Mouse (Mus musculus): Measurements from ENCODE around the gene Glcci1. TPM values are rescaled to one million over a fixed set of nuclear protein-coding genes. Genes with fewer than 3 reads are reported as not detected.

Glcci1 gene
- total and polyA plus RNA-seq, 3 experiments: 1.9 to 3.5 (median 2.4) TPM

DNA sequence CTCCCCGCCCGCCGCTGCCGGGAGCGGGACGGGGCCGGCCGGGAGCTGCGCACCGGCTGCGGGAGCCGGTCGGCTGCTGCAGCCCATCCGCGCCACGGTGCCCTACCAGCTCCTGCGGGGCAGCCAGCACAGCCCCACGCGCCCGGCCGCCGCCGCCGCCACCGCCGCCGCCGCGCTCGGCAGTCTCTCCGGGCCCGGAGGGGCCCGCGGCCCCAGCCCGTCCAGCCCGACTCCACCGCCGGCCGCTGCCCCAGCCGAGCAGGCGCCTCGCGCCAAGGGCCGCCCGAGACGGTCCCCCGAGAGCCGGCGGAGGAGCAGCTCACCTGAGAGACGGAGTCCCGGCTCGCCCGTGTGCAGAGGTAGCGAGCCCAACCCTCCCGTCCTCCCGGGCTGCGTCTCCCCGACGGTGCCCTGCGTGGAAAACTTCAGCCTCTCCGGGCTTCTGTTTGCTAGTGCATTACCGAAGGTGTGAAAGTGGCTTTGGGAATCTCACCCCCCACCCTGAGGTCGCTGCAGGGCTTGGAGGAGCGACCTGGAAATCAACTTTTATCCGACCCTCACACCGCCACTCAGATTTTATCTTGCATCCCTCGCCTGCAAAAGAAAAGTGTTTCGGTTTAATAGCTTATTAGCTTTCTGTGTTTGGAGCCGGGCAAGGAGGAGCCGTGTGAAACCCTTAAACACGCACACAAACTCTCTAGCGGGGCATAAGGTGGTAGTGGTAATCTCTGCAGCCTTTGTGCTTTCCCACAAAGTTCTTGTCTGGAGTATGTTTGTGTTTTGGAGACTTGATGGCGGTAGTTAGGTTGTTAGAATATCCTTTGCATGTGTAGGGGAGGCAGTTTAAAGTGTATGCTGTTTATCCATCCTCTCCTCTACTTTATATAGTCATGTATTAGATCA lies 812 bp downstream of the Glcci1 start:
- in situ Hi-C loops (cut with MboI; ENCODE audit: low pct_ligation_motif_present, low pct_unique_long_range_greater_than_20kb, low sequenced_read_pairs): loop anchor here (10.0 kb wide), 1 partner anchor 155 kb away; no protein-coding TSS in a partner anchor
- Histone ChIP-seq H3K36me3 (replicated peaks in 1 of 2; ENCODE audit: control insufficient read depth in 1 of 2, insufficient read depth in 1 of 2, low read length in 1 of 2) (no peaks in the 10 kb centered on the region), H3K9me3 (replicated peaks; ENCODE audit: low read length) (no peaks in the 10 kb centered on the region), H3K27me3 (replicated peaks) (no peaks in the 10 kb centered on the region), H3K4me3 (replicated peaks in 1 of 3; ENCODE audit: low read depth in 2 of 3, low read length in 2 of 3, poor library complexity in 1 of 3) (peak overlapping the region; percentile 81 to 95 (median 89)), H3K4me2 (ENCODE audit: insufficient read depth, low read depth, poor library complexity, severe bottlenecking) (peak overlapping the region; percentile 97), H3K79me2 (replicated peaks; ENCODE audit: control insufficient read depth, extremely low read depth, insufficient read depth, poor library complexity, severe bottlenecking) (peaks cover 31% of the 10 kb centered on the region), H3K9ac (ENCODE audit: insufficient read depth, low read depth) (peak overlapping the region; percentile 93), H3K4me1 (ENCODE audit: control insufficient read depth in 1 of 2, insufficient read depth in 2 of 2) (peaks cover 5 to 44% of the 10 kb centered on the region in 2 experiments; a peak in 3 of 4 replicates), H3K27ac (ENCODE audit: insufficient read depth, low read depth) (peak overlapping the region; percentile 56)
- TF ChIP-seq GABPA (IDR thresholded peaks at IDR 0.05; ENCODE audit: insufficient replicate concordance, low read depth, low read length): no peak
- TF ChIP-seq POLR2AphosphoS2 (IDR thresholded peaks at IDR 0.05; ENCODE audit: low read depth, low read length): 0 out of 2 replicates have a peak, but pooled peaks have one; percentile 37
- no peak for TF ChIP-seq MYC (IDR thresholded peaks at IDR 0.05; ENCODE audit: low read depth, low read length)
- TF ChIP-seq ZC3H11A (IDR thresholded peaks at IDR 0.05; ENCODE audit: low read depth, low read length): no peak
- 0 out of 2 replicates have a peak, but pooled peaks have one; percentile 60 for TF ChIP-seq UBTF (IDR thresholded peaks at IDR 0.05; ENCODE audit: low read depth, low read length)
- no peak for TF ChIP-seq CHD2 (IDR thresholded peaks at IDR 0.05; ENCODE audit: low read length)
- no peak for TF ChIP-seq MAX (IDR thresholded peaks at IDR 0.05; ENCODE audit: low read length)
- TF ChIP-seq ZNF384 (IDR thresholded peaks at IDR 0.05; ENCODE audit: low read depth, low read length): no peak
- TF ChIP-seq NRF1 (IDR thresholded peaks at IDR 0.05; ENCODE audit: low read depth, low read length): no peak
- no peak for TF ChIP-seq RCOR1 (conservative IDR thresholded peaks at IDR 0.05; ENCODE audit: low read depth, low read length)
- TF ChIP-seq RAD21 (IDR thresholded peaks at IDR 0.05; ENCODE audit: low read depth, low read length): no peak
- peak; percentile 5; the same call in 1 of the 2 replicates for TF ChIP-seq TCF12 (IDR thresholded peaks at IDR 0.05; ENCODE audit: low read depth, low read length)
- TF ChIP-seq USF1 (IDR thresholded peaks at IDR 0.05; ENCODE audit: low read depth, low read length): no peak
- TF ChIP-seq ELF1 (IDR thresholded peaks at IDR 0.05; ENCODE audit: low read depth, low read length): no peak
- TF ChIP-seq SIN3A (IDR thresholded peaks at IDR 0.05; ENCODE audit: low read length): 0 out of 2 replicates have a peak, but pooled peaks have one; percentile 26
- TF ChIP-seq JUN (IDR thresholded peaks at IDR 0.05; ENCODE audit: insufficient read depth, low read depth, low read length): no peak
- TF ChIP-seq IRF4 (IDR thresholded peaks at IDR 0.05; ENCODE audit: low read depth, low read length): no peak
- TF ChIP-seq MXI1 (IDR thresholded peaks at IDR 0.05; ENCODE audit: low read depth, low read length): no peak
- no peak for TF ChIP-seq NELFE (IDR thresholded peaks at IDR 0.05; ENCODE audit: low read depth, low read length)
- no peak for DNase-seq (ENCODE audit: extremely low read depth)
- dilution Hi-C loops (cut with MboI; ENCODE audit: extremely low pct_ligation_motif_present, extremely low pct_unique_long_range_greater_than_20kb, low sequenced_read_pairs): no loop called here
